Mouse (Mus musculus) urinary bladder, postnatal 36 days (tissue): ENCODE data around the gene Mtfp1.
"Not testable (repeated sequence)": the region's sequence is repeated elsewhere in the genome, so short reads cannot be mapped to it uniquely, and the experiment has no call there.

Experiments used
- DNase-seq, 2 experiments: peaks; one replicate each; pipeline ENCODE4 v3.0.0; 2022; ENCODE audit warnings: low spot score in 2 of 2, mixed read lengths in 1 of 2

The Mtfp1 gene

GRCm38 (mm10) chr11:4114541-4114940, 19.3 kb upstream of the Mtfp1 start:
- not testable (repeated sequence) for DNase-seq

GRCm38 (mm10) chr11:4113970-4114369, 18.7 kb upstream of the Mtfp1 start:
- no peak for DNase-seq

DNA sequence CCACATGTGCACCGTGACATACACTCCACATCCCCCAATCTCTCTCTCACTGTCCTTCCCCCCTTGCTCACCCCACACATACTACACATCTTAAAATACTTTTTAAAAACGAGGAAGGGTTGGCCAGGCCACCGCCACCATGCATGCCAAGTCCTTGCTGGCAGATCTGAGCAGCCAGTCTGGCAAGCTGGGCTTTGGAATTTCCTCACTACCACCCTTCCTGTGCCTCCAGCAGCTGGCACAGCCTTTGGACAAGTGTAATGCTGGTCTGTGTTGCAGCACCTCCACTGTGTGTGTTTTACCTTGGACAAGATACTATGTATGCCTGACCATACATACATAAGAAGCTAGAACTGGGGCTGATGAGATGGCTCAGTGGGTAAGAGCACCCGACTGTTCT, 18.3 kb upstream of the Mtfp1 start:
- no peak for DNase-seq

DNA sequence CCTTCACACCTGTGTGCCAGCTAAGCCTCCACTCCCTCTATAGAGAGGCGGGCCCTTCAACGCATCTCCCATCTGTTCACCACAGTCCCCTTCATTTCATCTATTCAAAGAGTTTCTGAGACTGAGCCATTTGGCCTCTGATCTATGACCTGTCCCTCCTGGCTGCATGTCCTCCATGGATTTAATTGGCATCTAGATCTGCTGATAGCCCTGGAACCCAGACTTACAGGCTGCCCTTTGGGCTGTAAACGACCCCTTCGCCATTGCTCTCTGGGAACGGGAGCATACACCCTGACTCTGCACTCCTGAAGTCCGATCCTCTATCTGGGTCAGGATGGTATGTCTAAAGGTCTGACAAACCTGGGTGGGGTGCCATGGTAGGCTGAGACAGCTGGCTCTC, 17.6 kb upstream of the Mtfp1 start:
- DNase-seq, result no peak

GRCm38 (mm10) chr11:4112033-4112432, 16.8 kb upstream of the Mtfp1 start:
- DNase-seq, result no peak

DNA sequence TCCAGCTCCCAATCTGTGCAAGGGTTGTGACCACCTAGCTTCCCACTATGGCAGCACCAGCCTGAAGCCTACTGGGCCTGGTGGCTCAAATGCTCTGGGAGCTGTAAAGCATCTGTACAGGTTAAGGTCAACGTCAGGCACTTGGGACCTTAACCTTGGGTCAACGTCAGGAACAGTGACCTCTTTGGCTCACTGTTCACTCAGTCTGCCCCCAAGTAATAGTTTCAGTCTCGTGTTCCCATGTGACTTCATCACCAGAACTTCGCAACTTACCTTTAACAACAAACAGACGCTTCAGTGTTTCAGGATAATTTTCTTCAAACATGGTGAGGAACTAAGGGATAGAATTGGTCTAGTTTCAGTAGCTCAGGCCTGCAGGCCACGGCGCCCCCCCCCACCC, 13.4 kb upstream of the Mtfp1 start:
- DNase-seq, result no peak

DNA sequence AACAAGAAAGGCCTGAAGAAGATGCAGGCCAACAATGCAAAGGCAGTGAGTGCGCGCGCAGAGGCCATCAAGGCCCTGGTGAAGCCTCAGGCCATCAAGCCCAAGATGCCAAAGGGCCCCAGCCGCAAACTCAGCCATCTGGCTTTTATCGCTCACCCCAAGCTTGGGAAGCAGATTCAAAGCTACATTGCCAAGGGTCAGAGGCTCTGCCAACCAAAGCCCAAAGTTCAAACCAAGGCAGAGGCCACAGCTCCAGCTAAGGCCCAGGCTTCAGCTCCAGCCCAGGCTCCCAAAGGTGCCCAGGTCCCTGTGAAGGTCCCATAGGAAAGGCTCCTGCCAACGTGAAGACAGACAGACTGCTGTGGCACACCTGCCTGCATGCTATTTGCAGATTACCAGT, 12.7 kb upstream of the Mtfp1 start:
- DNase-seq, result not testable (repeated sequence)

DNA sequence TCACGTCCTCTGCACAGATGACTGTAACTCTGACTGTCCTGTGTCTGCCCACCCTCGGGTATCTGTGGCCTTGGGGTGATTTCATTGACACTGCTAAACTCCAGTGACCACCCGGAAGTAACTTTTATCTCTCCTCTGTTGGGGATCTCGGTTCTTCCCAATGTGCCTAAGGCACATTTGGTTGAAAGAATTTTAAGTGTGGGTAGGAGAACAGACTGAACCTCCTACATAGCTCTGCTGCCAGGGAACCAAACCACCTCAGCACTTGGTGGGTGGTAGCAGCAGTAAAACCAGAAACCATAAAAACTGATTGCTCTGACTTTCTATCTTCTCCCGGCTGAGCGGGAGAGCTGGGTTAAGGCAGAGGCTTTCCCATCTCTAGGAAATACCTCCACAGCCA, 10.2 kb upstream of the Mtfp1 start:
- DNase-seq, result no peak

DNA sequence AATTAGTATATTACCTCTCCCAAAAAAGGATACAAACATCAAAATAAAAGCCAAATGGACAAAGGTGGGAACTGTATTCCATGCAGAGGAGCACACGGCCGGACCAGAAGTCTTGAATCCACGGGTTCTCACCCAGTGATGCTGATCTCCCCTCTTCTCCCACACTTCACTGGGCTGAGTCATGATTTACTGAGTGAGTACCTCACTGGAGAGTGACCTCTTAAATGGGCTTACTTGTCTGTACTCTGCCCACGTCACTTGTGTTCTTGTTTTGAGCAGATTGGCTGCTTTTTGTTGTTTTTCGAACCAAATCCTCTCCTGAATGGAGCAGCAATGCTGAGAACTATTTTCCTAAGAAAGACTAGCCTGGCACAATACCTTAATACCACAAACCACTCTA, 9.7 kb upstream of the Mtfp1 start:
- no peak for DNase-seq

DNA sequence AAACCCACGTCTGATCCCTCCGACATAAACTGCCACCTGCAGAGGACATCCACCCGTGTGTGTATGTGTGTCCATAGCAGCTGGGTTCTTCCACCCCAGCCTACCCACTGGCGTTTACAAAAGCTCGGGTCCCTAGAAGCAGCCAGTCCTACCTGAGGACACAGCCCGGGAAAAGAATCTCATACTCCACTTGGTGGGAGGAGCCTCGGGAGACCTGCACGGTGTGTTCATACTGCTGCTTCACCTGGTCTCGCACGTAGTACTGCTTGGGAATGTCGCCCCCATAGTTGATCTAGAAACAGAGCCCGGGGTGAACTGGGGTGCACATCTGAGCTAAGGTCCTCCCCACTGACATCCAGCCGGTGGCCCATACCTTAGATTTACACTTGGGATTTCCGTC, 8.3 kb upstream of the Mtfp1 start:
- DNase-seq, result no peak

GRCm38 (mm10) chr11:4101851-4102250, 6.6 kb upstream of the Mtfp1 start:
- DNase-seq, result peak; percentile 10 to 12

GRCm38 (mm10) chr11:4099447-4099846, 4.2 kb upstream of the Mtfp1 start:
- DNase-seq, result no peak

GRCm38 (mm10) chr11:4098816-4099215, 3.6 kb upstream of the Mtfp1 start:
- DNase-seq, result no peak

DNA sequence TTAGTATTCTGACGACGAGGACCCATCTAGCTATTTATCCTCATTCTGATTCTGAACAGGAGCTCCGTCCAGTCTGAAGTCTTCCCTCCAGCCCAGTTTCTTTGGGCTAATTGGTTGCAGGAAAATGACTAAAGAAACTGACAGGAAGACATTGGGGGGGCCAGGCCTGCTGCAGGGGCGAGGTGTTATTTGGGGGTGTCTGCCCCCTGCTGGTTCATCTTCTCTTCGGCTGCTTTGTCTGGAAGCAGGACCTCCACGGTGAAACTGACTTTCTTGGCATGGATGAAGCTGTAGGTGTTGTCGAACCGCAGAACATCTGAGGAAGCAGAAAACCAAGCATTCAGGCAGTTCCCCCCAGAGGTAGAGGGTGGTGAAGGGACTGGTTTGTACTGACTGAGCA, 2.9 kb upstream of the Mtfp1 start:
- DNase-seq, result no peak

- DNase-seq, result no peak
Observed at GRCm38 (mm10) chr11:4097091-4097621, 1.9 kb upstream of the Mtfp1 start.

GRCm38 (mm10) chr11:4096054-4096984, 1.1 kb upstream of the Mtfp1 start:
- DNase-seq, result peak; percentile 96 to 99

- DNase-seq, result peak in 1 of 2 experiments; percentile 56
Observed at GRCm38 (mm10) chr11:4094378-4095170, 671 bp downstream of the Mtfp1 start.

- no peak for DNase-seq
Observed at GRCm38 (mm10) chr11:4093459-4094377, 1.5 kb downstream of the Mtfp1 start.

DNA sequence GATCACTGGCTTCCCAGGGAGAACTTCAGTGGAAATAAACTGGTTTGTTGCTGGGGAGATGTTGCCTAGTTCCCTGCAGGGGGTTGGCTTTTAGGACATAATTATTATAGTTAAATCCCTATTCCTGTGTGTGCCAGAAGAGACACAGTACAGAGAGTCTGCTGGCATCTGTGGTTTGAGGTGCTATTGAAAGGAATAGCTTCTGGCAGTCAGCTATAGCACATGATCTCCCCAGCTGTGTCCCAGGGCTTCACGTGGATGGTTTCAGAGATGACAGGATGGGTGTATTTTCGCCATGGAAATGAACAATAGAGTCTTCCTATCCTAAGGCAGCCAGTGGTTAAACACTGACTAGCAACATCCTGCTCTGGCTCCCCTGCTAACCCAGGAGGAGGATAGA, 8.0 kb downstream of the Mtfp1 start:
- no peak for DNase-seq

DNA sequence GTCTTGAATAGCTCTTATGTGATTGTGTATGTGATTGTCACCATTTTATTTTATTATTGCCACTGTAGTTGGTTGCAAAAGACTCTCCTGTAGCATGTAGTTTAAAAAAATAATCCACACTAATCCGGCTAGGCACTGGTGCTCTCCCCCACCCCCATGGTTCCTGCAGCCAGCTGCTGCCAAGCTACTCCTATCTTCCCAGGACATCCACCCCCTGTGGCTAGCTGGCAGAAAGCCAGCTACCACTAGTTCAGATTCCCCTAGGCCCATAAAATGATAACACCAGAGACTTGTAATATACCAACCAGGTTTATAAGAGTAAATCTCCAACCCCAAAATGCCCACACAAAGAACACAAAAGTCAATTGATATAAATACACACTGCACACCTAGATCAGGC, 9.0 kb downstream of the Mtfp1 start:
- DNase-seq, result no peak

GRCm38 (mm10) chr11:4083316-4084078, 11.7 kb downstream of the Mtfp1 start:
- peak in 1 of 2 experiments; percentile 38 for DNase-seq
